Mouse (Mus musculus) gastrocnemius, postnatal 4 days (tissue): ENCODE data around the gene Ms4a10. TPM values are rescaled to one million over a fixed set of nuclear protein-coding genes. Genes with fewer than 3 reads are reported as not detected.

Experiments
- DNase-seq, 2 experiments: peaks; one replicate each; pipeline ENCODE4 v3.0.0; 2021 to 2022; ENCODE audit warnings: low spot score in 2 of 2, mixed read lengths in 2 of 2
- long read RNA-seq, 2 experiments: library from polyadenylated mRNA; stranded (forward); transcript quantifications; one replicate each; pipeline ENCODE4 v2.0.0; 2021
- total RNA-seq, 2 experiments: library from RNA; stranded (reverse); gene quantifications; 2 replicates each; pipeline ENCODE4 v1.2.3; 2021

Ms4a10 gene
- total RNA-seq, result under 1 TPM in 1 of 2 experiments, not detected in 1; 0.54 TPM
- long read RNA-seq, experiment 1, result 0 reads
- long read RNA-seq, experiment 2, partial matches to known transcripts, result 0 of 2 reads
- long read RNA-seq, experiment 2, other reads (novel, unspliced or antisense), result 1 of 2 reads

GRCm38 (mm10) chr19:10974238-10974865 is at the start of gene Ms4a10:
Gene Ms4a10 (minus strand): TSS chr19:10974670.
- DNase-seq, result no peak

- DNase-seq, result no peak
Observed at GRCm38 (mm10) chr19:11022382-11022781, 47.9 kb upstream of the Ms4a10 start.

GRCm38 (mm10) chr19:11017891-11018290 is 43.4 kb upstream of the Ms4a10 start, which contains the start of gene Ms4a18:
Gene Ms4a18 (minus strand): TSS chr19:11018031.
- DNase-seq, result peak in 1 of 2 experiments; percentile 3

- peak in 1 of 2 experiments; percentile 10 for DNase-seq
Observed at GRCm38 (mm10) chr19:11017251-11017650, 42.8 kb upstream of the Ms4a10 start.

- peak in 1 of 2 experiments; percentile 2 for DNase-seq
Observed at GRCm38 (mm10) chr19:11015998-11016397, 41.5 kb upstream of the Ms4a10 start.

GRCm38 (mm10) chr19:11015468-11015867 is 41.0 kb upstream of the Ms4a10 start:
- DNase-seq, result no peak

- no peak for DNase-seq
Observed at GRCm38 (mm10) chr19:10993150-10993549, 18.7 kb upstream of the Ms4a10 start, which contains the start of gene Ms4a15. Gene Ms4a15 (minus strand): TSS chr19:10993250.

GRCm38 (mm10) chr19:10991911-10992310 is 17.4 kb upstream of the Ms4a10 start:
- no peak for DNase-seq

GRCm38 (mm10) chr19:10990751-10991150 is 16.3 kb upstream of the Ms4a10 start:
- no peak for DNase-seq

- no peak for DNase-seq
Observed at GRCm38 (mm10) chr19:10988563-10988962, 14.1 kb upstream of the Ms4a10 start.

GRCm38 (mm10) chr19:10985889-10986288 is 11.4 kb upstream of the Ms4a10 start:
- no peak for DNase-seq

- DNase-seq, result no peak
Observed at GRCm38 (mm10) chr19:10984551-10984950, 10.1 kb upstream of the Ms4a10 start.

GRCm38 (mm10) chr19:10983146-10983545 is 8.7 kb upstream of the Ms4a10 start:
- no peak for DNase-seq

GRCm38 (mm10) chr19:10980210-10980609 is 5.7 kb upstream of the Ms4a10 start:
- no peak for DNase-seq

GRCm38 (mm10) chr19:10979184-10980168 is 5.0 kb upstream of the Ms4a10 start:
- peak; percentile 48 to 82 for DNase-seq

- no peak for DNase-seq
Observed at GRCm38 (mm10) chr19:10976318-10976717, 1.8 kb upstream of the Ms4a10 start.

- DNase-seq, result no peak
Observed at GRCm38 (mm10) chr19:10975187-10975586, 717 bp upstream of the Ms4a10 start.

- no peak for DNase-seq
Observed at GRCm38 (mm10) chr19:10973187-10973586, 1.3 kb downstream of the Ms4a10 start.

GRCm38 (mm10) chr19:10972660-10973059 is 1.8 kb downstream of the Ms4a10 start:
- DNase-seq, result no peak

GRCm38 (mm10) chr19:10970457-10970856 is 4.0 kb downstream of the Ms4a10 start:
- DNase-seq, result no peak

- no peak for DNase-seq
Observed at GRCm38 (mm10) chr19:10968578-10968977, 5.9 kb downstream of the Ms4a10 start.

GRCm38 (mm10) chr19:10965721-10966120 is 8.7 kb downstream of the Ms4a10 start:
- no peak for DNase-seq
